ENCODE assay signal across 21 mouse cellular contexts in the genomic region with DNA sequence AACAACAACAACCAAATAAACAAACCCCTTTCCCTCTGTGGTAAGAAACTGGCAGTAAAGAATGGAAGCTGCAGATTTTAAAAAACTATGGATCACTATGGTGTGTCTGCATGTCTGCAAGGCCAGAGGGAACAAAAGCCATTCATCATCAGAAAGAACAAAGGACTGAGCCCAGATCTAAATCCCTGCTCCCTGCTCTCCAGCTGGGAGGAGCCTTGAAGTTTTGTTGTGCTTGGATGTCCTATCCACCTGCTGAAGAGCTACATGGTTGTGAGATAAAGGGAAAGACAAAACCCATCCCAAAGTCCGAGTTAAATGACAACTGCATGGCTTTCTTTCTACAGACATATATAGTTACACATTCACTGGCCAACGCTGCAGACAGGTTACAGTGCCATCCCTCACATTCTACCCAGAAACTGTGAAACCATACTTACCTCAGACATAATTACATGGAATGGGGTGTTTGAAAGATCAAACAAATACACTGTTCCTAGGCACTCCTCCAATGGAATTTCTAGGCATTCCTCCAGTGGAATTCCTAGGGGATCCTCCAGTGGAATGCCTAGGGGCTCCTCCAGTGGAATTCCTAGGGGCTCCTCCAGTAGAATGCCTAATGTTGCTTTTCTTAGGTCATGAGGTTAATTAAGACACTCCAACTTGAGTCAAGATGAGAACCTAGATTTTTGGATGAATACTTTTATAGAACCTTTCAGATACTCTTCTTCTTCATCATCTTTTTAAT.
A peak's percentile ranks its signal among the peaks of the same experiment; 100 is the strongest.
DNase-seq lines count a peak whose midpoint lies in the region; ATAC-seq and TF ChIP-seq lines count a peak whose summit lies in the region.
"Had no signal": no experiment of that assay in that cellular context is flagged by ENCODE, and none has a peak within 500 bp of the region (broad histone marks: within the 10 kb centered on the region; RNA-seq: fewer than 3 reads in every experiment).

No protein-coding gene starts in this region.

- H3K36me3 ChIP-seq in hindbrain, embryonic 11.5 days (ENCODE audit: control insufficient read depth, insufficient read depth, low read length): no peaks in the 10 kb centered on the region
- H3K36me3 ChIP-seq in hindbrain, embryonic 13.5 days: no peaks in the 10 kb centered on the region
- no peaks in the 10 kb centered on the region for H3K36me3 ChIP-seq in lung, embryonic 14.5 days (ENCODE audit: insufficient read depth)
- H3K36me3 ChIP-seq in embryonic facial prominence, embryonic 14.5 days (ENCODE audit: control insufficient read depth, insufficient read depth, low read length): no peaks in the 10 kb centered on the region
- H3K36me3 ChIP-seq: heart, embryonic 10.5 days; intestine, embryonic 15.5 days; limb, embryonic 15.5 days; lung, embryonic 15.5 days; neural tube, embryonic 15.5 days; stomach, embryonic 15.5 days had no signal

- H3K9me3 ChIP-seq in hindbrain, embryonic 11.5 days (ENCODE audit: control insufficient read depth, low read length): no peaks in the 10 kb centered on the region
- no peaks in the 10 kb centered on the region for H3K9me3 ChIP-seq in hindbrain, embryonic 13.5 days
- H3K9me3 ChIP-seq in lung, embryonic 14.5 days (ENCODE audit: low read depth, low read length): no peaks in the 10 kb centered on the region
- no peaks in the 10 kb centered on the region; the same call in 1 of the 2 replicates for H3K9me3 ChIP-seq in embryonic facial prominence, embryonic 14.5 days (ENCODE audit: control insufficient read depth, low read length)
- H3K9me3 ChIP-seq: heart, embryonic 10.5 days; intestine, embryonic 15.5 days; limb, embryonic 15.5 days; lung, embryonic 15.5 days; neural tube, embryonic 15.5 days; stomach, embryonic 15.5 days had no signal

- H3K4me1 ChIP-seq in hindbrain, embryonic 11.5 days (replicated peaks; ENCODE audit: control insufficient read depth, insufficient read depth, low read length): no peaks in the 10 kb centered on the region; the same call in 1 of the 2 replicates
- H3K4me1 ChIP-seq in hindbrain, embryonic 13.5 days (replicated peaks): peaks cover 5% of the 10 kb centered on the region
- 0 out of 2 replicates have a peak, but pooled peaks cover 3% of the 10 kb centered on the region for H3K4me1 ChIP-seq in lung, embryonic 14.5 days (ENCODE audit: insufficient read depth)
- H3K4me1 ChIP-seq in embryonic facial prominence, embryonic 14.5 days (ENCODE audit: control insufficient read depth, insufficient read depth, low read length): 0 out of 2 replicates have a peak, but pooled peaks cover 3% of the 10 kb centered on the region
- H3K4me1 ChIP-seq: intestine, embryonic 15.5 days; limb, embryonic 15.5 days; lung, embryonic 15.5 days; neural tube, embryonic 15.5 days; stomach, embryonic 15.5 days had no signal

- no peak overlapping the region for H3K9ac ChIP-seq in hindbrain, embryonic 11.5 days (ENCODE audit: low read depth, low read length)
- H3K9ac ChIP-seq in hindbrain, embryonic 13.5 days: no peak overlapping the region
- H3K9ac ChIP-seq in lung, embryonic 14.5 days: no peak overlapping the region
- H3K9ac ChIP-seq in embryonic facial prominence, embryonic 14.5 days (ENCODE audit: low read depth, low read length): no peak overlapping the region
- H3K9ac ChIP-seq: forebrain, postnatal 0 days; intestine, embryonic 15.5 days; limb, embryonic 15.5 days; lung, embryonic 15.5 days; neural tube, embryonic 15.5 days; stomach, embryonic 15.5 days had no signal

- H3K4me2 ChIP-seq in hindbrain, embryonic 11.5 days (replicated peaks; ENCODE audit: low read depth, low read length): no peak overlapping the region
- no peak overlapping the region for H3K4me2 ChIP-seq in hindbrain, embryonic 13.5 days
- H3K4me2 ChIP-seq in lung, embryonic 14.5 days: no peak overlapping the region
- no peak overlapping the region for H3K4me2 ChIP-seq in embryonic facial prominence, embryonic 14.5 days (ENCODE audit: low read depth, low read length)
- H3K4me2 ChIP-seq: intestine, embryonic 15.5 days; limb, embryonic 15.5 days; lung, embryonic 15.5 days; neural tube, embryonic 15.5 days; stomach, embryonic 15.5 days had no signal

- TF ChIP-seq CTCF in lung, embryonic 14.5 days (IDR thresholded peaks at IDR 0.05; ENCODE audit: low read depth): no peak

- WGBS in hindbrain, embryonic 11.5 days: 29% methylated on average over 2 of the region's 2 CpGs
- WGBS in hindbrain, embryonic 13.5 days: 16% methylated on average over 2 of the region's 2 CpGs
- WGBS in lung, embryonic 14.5 days: 46% methylated on average over 2 of the region's 2 CpGs
- WGBS in embryonic facial prominence, embryonic 14.5 days: 31% methylated on average over 2 of the region's 2 CpGs

- H3K27ac ChIP-seq in hindbrain, embryonic 11.5 days (ENCODE audit: low read depth, low read length): no peak overlapping the region
- no peak overlapping the region for H3K27ac ChIP-seq in hindbrain, embryonic 13.5 days
- H3K27ac ChIP-seq in lung, embryonic 14.5 days (ENCODE audit: low read depth): no peak overlapping the region
- no peak overlapping the region for H3K27ac ChIP-seq in embryonic facial prominence, embryonic 14.5 days (replicated peaks; ENCODE audit: low read depth, low read length)
- H3K27ac ChIP-seq: heart, embryonic 10.5 days; intestine, embryonic 15.5 days; layer of hippocampus, adult 2 months; limb, embryonic 15.5 days; lung, embryonic 15.5 days; neural tube, embryonic 15.5 days; stomach, embryonic 15.5 days had no signal

- ATAC-seq in hindbrain, embryonic 11.5 days (ENCODE audit: low FRiP score): no peak
- no peak for ATAC-seq in hindbrain, embryonic 13.5 days (ENCODE audit: low FRiP score)
- peak; percentile 41; the same call in 1 of the 2 replicates for ATAC-seq in lung, embryonic 14.5 days (ENCODE audit: insufficient read depth)
- ATAC-seq in embryonic facial prominence, embryonic 14.5 days (ENCODE audit: low read depth): no peak
- ATAC-seq: activated CD4-positive, CD25-positive, alpha-beta regulatory T cell, adult 4 months; forebrain, postnatal 0 days; intestine, embryonic 15.5 days had no signal

- no peak overlapping the region for H3K4me3 ChIP-seq in hindbrain, embryonic 11.5 days (ENCODE audit: low read depth, low read length)
- no peak overlapping the region for H3K4me3 ChIP-seq in hindbrain, embryonic 13.5 days
- H3K4me3 ChIP-seq in lung, embryonic 14.5 days (ENCODE audit: low read depth, low read length): no peak overlapping the region
- no peak overlapping the region for H3K4me3 ChIP-seq in embryonic facial prominence, embryonic 14.5 days (ENCODE audit: low read depth, low read length)
- H3K4me3 ChIP-seq: heart, embryonic 10.5 days; intestine, embryonic 15.5 days; layer of hippocampus, adult 2 months; limb, embryonic 15.5 days; lung, embryonic 15.5 days; neural tube, embryonic 15.5 days; stomach, embryonic 15.5 days had no signal

- peak; percentile 11 for DNase-seq in hindbrain, embryonic 11.5 days (ENCODE audit: low spot score)
- peak; percentile 41 for DNase-seq in lung, embryonic 14.5 days
- DNase-seq in lung, adult 18-20 months: no peak
- DNase-seq in brain, adult 2 months (ENCODE audit: low read depth, low spot score): peak; percentile 6
- peak; percentile 19 for DNase-seq in embryonic facial prominence, embryonic 14.5 days (ENCODE audit: low spot score)
- no peak for DNase-seq in frontal cortex, postnatal 25 days (ENCODE audit: low spot score in 2 of 2)
- DNase-seq in c-Kit-positive CD71-positive TER-119-positive erythroid progenitor cells, embryonic 14.5 days (ENCODE audit: low spot score): no peak
- DNase-seq: cerebellum, adult 18-20 months; forebrain, postnatal 0 days; gastrocnemius, postnatal 10 days; spleen, adult 18-20 months; thymus, postnatal 14 days had no signal

- H3K27me3 ChIP-seq in hindbrain, embryonic 11.5 days (ENCODE audit: control insufficient read depth, insufficient read depth, low read length): no peaks in the 10 kb centered on the region
- H3K27me3 ChIP-seq in hindbrain, embryonic 13.5 days: no peaks in the 10 kb centered on the region
- H3K27me3 ChIP-seq in lung, embryonic 14.5 days (ENCODE audit: insufficient read depth, low read length): no peaks in the 10 kb centered on the region
- H3K27me3 ChIP-seq in embryonic facial prominence, embryonic 14.5 days (replicated peaks; ENCODE audit: control insufficient read depth, insufficient read depth, low read length): no peaks in the 10 kb centered on the region
- H3K27me3 ChIP-seq: intestine, embryonic 15.5 days; limb, embryonic 15.5 days; lung, embryonic 15.5 days; neural tube, embryonic 15.5 days; stomach, embryonic 15.5 days had no signal

Comparison
In these comparisons a context has a peak if more than half of its experiments do, and no peak if none do; other contexts are left out.
1. DNase-seq: peak in hindbrain, embryonic 11.5 days (single experiment), lung, embryonic 14.5 days (single experiment), brain, adult 2 months (single experiment) and embryonic facial prominence, embryonic 14.5 days (single experiment); none in lung, adult 18-20 months (0 of 2), frontal cortex, postnatal 25 days (0 of 2) and c-Kit-positive CD71-positive TER-119-positive erythroid progenitor cells, embryonic 14.5 days (single experiment).